Mouse (Mus musculus) lung, postnatal 0 days (tissue): ENCODE data around the gene Ptpro. TPM values are rescaled to one million over a fixed set of nuclear protein-coding genes. Genes with fewer than 3 reads are reported as not detected.

Experiments
- ATAC-seq: fragments of 200-750 bp; cut with Nextera tagmentation; 2 replicates; pipeline ENCODE4 v1.8.0; 2017; ENCODE audit warnings: moderate library complexity
- DNase-seq: peaks from one replicate; pipeline ENCODE4 v3.0.0-alpha.2; 2016; ENCODE audit warnings: low spot score
- H3K27ac ChIP-seq: fragments of 300-500 bp; sonication (generic); 2 replicates; pipeline ENCODE4 v1.5.1; 2014; ENCODE audit warnings: antibody characterized with exemption, mild to moderate bottlenecking, low read length, mixed read lengths
- H3K27me3 ChIP-seq: fragments of 300-500 bp; sonication (generic); replicated peaks from 2 replicates; pipeline ENCODE4 v1.6.1; 2014; ENCODE audit warnings: low read length, mixed read lengths; ENCODE audit not compliant: insufficient read depth
- H3K36me3 ChIP-seq: fragments of 300-500 bp; sonication (generic); 2 replicates; pipeline ENCODE4 v1.6.1; 2014; ENCODE audit warnings: low read length, mixed read lengths; ENCODE audit not compliant: insufficient read depth
- H3K4me1 ChIP-seq: fragments of 300-500 bp; sonication (generic); 2 replicates; pipeline ENCODE4 v1.6.1; 2014; ENCODE audit warnings: antibody characterized with exemption, low read depth, low read length, mixed read lengths; ENCODE audit not compliant: insufficient read depth
- H3K4me2 ChIP-seq: fragments of 300-500 bp; sonication (generic); replicated peaks from 2 replicates; pipeline ENCODE4 v1.6.1; 2014; ENCODE audit warnings: low read depth, mild to moderate bottlenecking, low read length, moderate library complexity, mixed read lengths
- H3K4me3 ChIP-seq: fragments of 300-500 bp; sonication (generic); 2 replicates; pipeline ENCODE4 v1.5.1; 2014; ENCODE audit warnings: low read depth, low read length
- H3K9ac ChIP-seq: fragments of 300-500 bp; sonication (generic); replicated peaks from 2 replicates; pipeline ENCODE4 v1.6.1; 2014; ENCODE audit warnings: low read depth, mild to moderate bottlenecking
- H3K9me3 ChIP-seq: fragments of 300-500 bp; sonication (generic); 2 replicates; pipeline ENCODE4 v1.6.1; 2016; ENCODE audit warnings: low read length, mixed read lengths
- CTCF ChIP-seq: IDR thresholded peaks from 2 replicates; pipeline ENCODE4 v1.5.1; 2016; ENCODE audit warnings: antibody characterized with exemption, mild to moderate bottlenecking
- EP300 ChIP-seq: IDR thresholded peaks from 2 replicates; pipeline ENCODE4 v1.6.1; 2016; ENCODE audit warnings: antibody characterized with exemption, mild to moderate bottlenecking, control low read depth
- WGBS: fragments of 180-500 bp; shearing (Covaris S2); extraction: QIAGEN DNeasy Blood & Tissue Kit; methylation state at CpG from one replicate; pipeline ENCODE4 v1.1.7; 2014; 5-methylcytosine and 5-hydroxymethylcytosine counted together
- polyA plus RNA-seq: library from polyadenylated mRNA; unstranded; fragments of >200 nt; fragmentation: Nextera tagmentation; extraction: Ambion mirVana; gene quantifications from 2 replicates; pipeline ENCODE4 v1.2.1, GENCODE M21; 2015

Gene Ptpro
- polyA plus RNA-seq, 1 experiment from 2014 or later = 1.6 TPM

GRCm38 (mm10) chr6:137315265-137315664, 63.1 kb downstream of the Ptpro start:
- Histone ChIP-seq H3K4me1 (no peaks in the 10 kb centered on the region), H3K9me3 (no peaks in the 10 kb centered on the region), H3K27ac (no peak overlapping the region), H3K36me3 (no peaks in the 10 kb centered on the region), H3K4me3 (no peak overlapping the region), H3K4me2 (no peak overlapping the region), H3K9ac (no peak overlapping the region), H3K27me3 (no peaks in the 10 kb centered on the region)
- ATAC-seq (no peak), DNase-seq (no peak)
- no peak for TF ChIP-seq EP300
- TF ChIP-seq CTCF = no peak
- WGBS = 19% methylated on average over 4 of the region's 4 CpGs

DNA sequence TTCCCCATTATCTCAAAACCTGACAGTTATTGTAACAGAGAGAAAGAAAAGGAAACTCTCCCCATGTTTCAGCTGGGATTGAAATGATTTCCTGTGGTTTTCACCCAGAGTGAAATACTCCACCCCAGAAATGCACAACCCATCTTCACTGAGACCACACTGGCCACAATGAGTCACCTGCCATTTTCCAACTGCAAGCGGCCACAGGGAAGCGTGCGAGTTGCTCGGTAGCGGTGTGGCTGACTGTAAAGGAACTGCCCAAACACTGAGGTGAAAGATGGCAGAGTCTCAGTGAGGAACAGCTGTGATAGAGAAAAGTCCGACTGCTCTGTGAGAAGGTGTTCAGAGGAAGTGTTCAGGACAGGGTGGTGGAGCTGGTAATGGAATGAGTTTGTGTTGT, 64.2 kb downstream of the Ptpro start:
- Histone ChIP-seq H3K27me3 (no peaks in the 10 kb centered on the region), H3K4me2 (no peak overlapping the region), H3K9ac (no peak overlapping the region), H3K4me1 (no peaks in the 10 kb centered on the region), H3K9me3 (no peaks in the 10 kb centered on the region), H3K4me3 (no peak overlapping the region), H3K27ac (no peak overlapping the region), H3K36me3 (no peaks in the 10 kb centered on the region)
- ATAC-seq = no peak
- TF ChIP-seq EP300 (no peak), CTCF (no peak)
- no peak for DNase-seq
- 72% methylated on average over 6 of the region's 6 CpGs for WGBS

GRCm38 (mm10) chr6:137317509-137317908, 65.4 kb downstream of the Ptpro start:
- Histone ChIP-seq H3K4me3 (no peak overlapping the region), H3K9me3 (no peaks in the 10 kb centered on the region), H3K4me2 (no peak overlapping the region), H3K27me3 (no peaks in the 10 kb centered on the region), H3K27ac (no peak overlapping the region), H3K4me1 (no peaks in the 10 kb centered on the region), H3K9ac (no peak overlapping the region), H3K36me3 (no peaks in the 10 kb centered on the region)
- TF ChIP-seq CTCF (no peak), EP300 (no peak)
- ATAC-seq = no peak
- 61% methylated on average over 6 of the region's 6 CpGs for WGBS
- no peak for DNase-seq

- 84% methylated on average over 12 of the region's 12 CpGs for WGBS
- DNase-seq (no peak), ATAC-seq (no peak)
- Histone ChIP-seq H3K9ac (no peak overlapping the region), H3K9me3 (no peaks in the 10 kb centered on the region), H3K4me1 (no peaks in the 10 kb centered on the region), H3K27me3 (no peaks in the 10 kb centered on the region), H3K4me3 (no peak overlapping the region), H3K27ac (no peak overlapping the region), H3K4me2 (no peak overlapping the region), H3K36me3 (no peaks in the 10 kb centered on the region)
- TF ChIP-seq CTCF = no peak
- TF ChIP-seq EP300 = no peak
These were observed 66.2 kb downstream of the Ptpro start for GRCm38 (mm10) chr6:137318242-137318861.

DNA sequence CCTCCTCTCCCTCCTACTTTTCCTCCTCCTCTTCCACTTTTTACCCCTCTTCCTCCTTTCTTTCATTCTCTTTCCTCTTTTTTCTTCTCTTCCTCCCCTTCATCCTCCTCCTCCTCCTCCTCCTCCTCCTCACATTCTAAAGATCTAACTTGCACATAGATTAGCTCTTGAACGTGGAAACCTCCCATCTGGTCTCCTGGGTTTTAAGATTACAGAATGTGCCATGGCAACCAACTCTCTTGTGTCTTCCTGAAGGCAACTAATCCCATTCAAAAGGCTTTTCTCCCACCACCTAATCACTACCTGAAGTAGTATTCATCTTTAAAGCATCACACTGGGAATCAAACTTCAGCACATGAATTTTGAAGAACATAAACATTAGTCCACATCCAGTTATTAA, 67.5 kb downstream of the Ptpro start:
- Histone ChIP-seq H3K27ac (no peak overlapping the region), H3K4me3 (no peak overlapping the region), H3K27me3 (no peaks in the 10 kb centered on the region), H3K4me2 (no peak overlapping the region), H3K9me3 (no peaks in the 10 kb centered on the region), H3K36me3 (no peaks in the 10 kb centered on the region), H3K9ac (no peak overlapping the region), H3K4me1 (no peaks in the 10 kb centered on the region)
- DNase-seq = no peak
- WGBS = 33% methylated on average over 1 of the region's 1 CpGs
- TF ChIP-seq EP300 (no peak), CTCF (no peak)
- ATAC-seq = no peak

DNA sequence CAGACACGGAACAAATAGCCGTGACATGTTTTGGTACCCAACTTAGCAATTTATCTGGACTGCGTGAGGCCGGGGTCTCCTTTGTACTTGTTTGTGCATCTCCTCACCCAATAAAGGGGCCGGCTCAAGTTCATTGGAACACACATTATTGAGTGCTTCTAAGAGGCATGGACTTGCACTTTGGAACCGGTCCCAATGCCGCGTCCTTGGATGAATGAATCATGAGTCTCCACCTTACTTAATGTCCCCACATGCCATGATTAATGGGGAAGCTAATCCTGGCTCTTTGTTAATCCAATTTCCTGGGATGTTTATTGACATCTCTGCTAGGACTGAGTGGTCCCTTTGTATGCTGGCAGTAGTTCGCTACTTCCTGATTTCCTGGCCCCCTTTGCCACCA, 75.6 kb downstream of the Ptpro start:
- H3K4me3 ChIP-seq = no peak overlapping the region

GRCm38 (mm10) chr6:137328228-137328627, 76.1 kb downstream of the Ptpro start:
- WGBS = 72% methylated on average over 4 of the region's 4 CpGs
- Histone ChIP-seq H3K9ac (no peak overlapping the region), H3K36me3 (no peaks in the 10 kb centered on the region), H3K9me3 (no peaks in the 10 kb centered on the region), H3K4me3 (no peak overlapping the region), H3K27me3 (no peaks in the 10 kb centered on the region), H3K4me1 (no peaks in the 10 kb centered on the region), H3K4me2 (no peak overlapping the region), H3K27ac (no peak overlapping the region)
- no peak for ATAC-seq
- no peak for DNase-seq
- TF ChIP-seq CTCF = no peak

More for the DNA sequence above, 75.6 kb downstream of the Ptpro start:
- H3K27me3 ChIP-seq = no peaks in the 10 kb centered on the region
- DNase-seq (no peak), ATAC-seq (no peak)
- no peaks in the 10 kb centered on the region for H3K4me1 ChIP-seq
- no peaks in the 10 kb centered on the region for H3K9me3 ChIP-seq
- TF ChIP-seq CTCF (no peak), EP300 (no peak)
- WGBS = 69% methylated on average over 9 of the region's 9 CpGs
- H3K36me3 ChIP-seq = no peaks in the 10 kb centered on the region
- no peak overlapping the region for H3K4me2 ChIP-seq
- H3K9ac ChIP-seq = no peak overlapping the region
- no peak overlapping the region for H3K27ac ChIP-seq
